Mouse (Mus musculus) G1E (cell line): Measurements from ENCODE around the gene Tamm41.

Experiments used
- CTCF ChIP-seq: IDR thresholded peaks from 2 replicates; pipeline ENCODE4 v1.5.1; 2012; ENCODE audit warnings: low read depth, low read length, inconsistent platforms, mixed read lengths
- GATA1 ChIP-seq: IDR thresholded peaks from 2 replicates; pipeline ENCODE4 v1.6.1; 2012; ENCODE audit warnings: borderline replicate concordance, low read length, inconsistent platforms, mixed read lengths
- POLR2AphosphoS5 ChIP-seq: IDR thresholded peaks from 2 replicates; pipeline ENCODE4 v1.6.1; 2012; ENCODE audit warnings: low read depth, low read length, inconsistent platforms; ENCODE audit not compliant: insufficient replicate concordance
- TAL1 ChIP-seq: conservative IDR thresholded peaks from 2 replicates; pipeline ENCODE4 v1.6.1; 2012; ENCODE audit warnings: low read depth, low read length, inconsistent platforms, mixed read lengths

DNA sequence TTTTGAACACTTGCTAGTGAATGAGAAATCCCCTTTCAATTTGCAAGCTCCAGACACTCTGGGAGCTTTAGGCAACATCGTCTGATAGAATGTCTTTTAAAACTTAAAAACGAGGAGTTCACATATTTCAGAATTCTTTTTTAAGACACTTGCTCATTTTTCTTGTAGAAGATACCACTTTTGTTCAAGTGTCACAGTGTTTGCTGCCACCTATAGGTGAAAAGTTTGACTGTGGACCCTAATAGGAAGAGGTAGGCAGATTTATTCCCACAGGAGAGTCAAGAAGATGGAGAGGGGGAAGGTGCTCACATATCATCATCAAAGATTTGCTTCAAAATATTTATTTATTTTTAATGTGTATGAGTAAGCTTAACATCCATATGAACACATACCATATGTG, 8.4 kb downstream of the Tamm41 start:
- TF ChIP-seq CTCF (no peak), TAL1 (no peak), GATA1 (no peak), POLR2AphosphoS5 (no peak)
